Mouse (Mus musculus): ENCODE results near the gene Def6.

- no peak for TF ChIP-seq SIN3A (IDR thresholded peaks at IDR 0.05; ENCODE audit: low read length)
- no peak for TF ChIP-seq SMC3 (IDR thresholded peaks at IDR 0.05; ENCODE audit: low read depth, low read length)
- TF ChIP-seq CTCF (conservative IDR thresholded peaks at IDR 0.05 in 1 of 2, IDR thresholded peaks at IDR 0.05 in 1 of 2; ENCODE audit: low read depth in 2 of 2, low read length in 2 of 2), result no peak
- no peak for TF ChIP-seq ZC3H11A (IDR thresholded peaks at IDR 0.05; ENCODE audit: low read depth, low read length)
- no peak for TF ChIP-seq ZMIZ1 (IDR thresholded peaks at IDR 0.05; ENCODE audit: low read depth, low read length)
- no peak for TF ChIP-seq EP300 (IDR thresholded peaks at IDR 0.05; ENCODE audit: low read length)
- no peak for TF ChIP-seq ZNF384 (IDR thresholded peaks at IDR 0.05; ENCODE audit: low read depth, low read length)
Observed at GRCm38 (mm10) chr17:28193559-28193958, 14.0 kb upstream of the Def6 start.
